Mouse (Mus musculus) c-Kit-positive CD71-negative TER-119-negative erythroid progenitor cells, embryonic 14.5 days (primary cell): ENCODE data around the gene Slc24a5.

Source experiments
- DNase-seq: peaks from one replicate; pipeline ENCODE4 v3.0.0-alpha.2; 2013; ENCODE audit warnings: low read depth

The Slc24a5 gene

DNA sequence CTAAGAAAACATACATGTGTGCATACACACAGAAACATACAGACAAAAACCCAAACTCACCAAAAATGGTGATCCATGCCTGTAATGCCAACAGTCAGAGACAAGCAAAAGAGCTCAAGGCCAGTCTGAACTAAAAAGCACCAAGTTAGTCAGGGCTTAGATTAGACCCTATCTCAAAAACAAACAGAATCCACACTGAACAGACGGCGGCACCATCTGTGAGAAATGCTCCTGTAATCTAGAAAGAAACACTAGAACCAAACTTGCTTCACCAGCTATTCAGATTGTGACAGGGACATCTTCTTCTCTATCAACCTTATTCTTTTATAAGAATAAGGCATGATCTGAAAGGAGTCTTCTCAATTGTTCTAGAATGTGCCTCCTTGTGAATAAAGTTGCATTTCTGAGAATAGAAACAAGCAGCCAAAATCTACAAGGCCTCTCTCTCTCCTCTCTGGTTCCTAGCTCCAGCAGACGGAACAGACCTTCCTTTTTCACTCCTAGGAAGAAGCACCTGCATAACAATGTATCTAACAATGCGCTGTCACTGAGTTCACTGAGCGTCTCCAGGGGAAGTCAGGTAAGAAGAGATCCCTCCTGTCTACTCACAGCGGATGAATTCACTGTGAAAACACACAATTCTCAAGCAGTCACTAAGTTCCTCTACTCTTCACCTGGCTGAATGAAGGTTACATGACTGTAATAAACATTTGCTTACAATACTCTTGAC, 51.6 kb downstream of the Slc24a5 start:
- DNase-seq = no peak

DNA sequence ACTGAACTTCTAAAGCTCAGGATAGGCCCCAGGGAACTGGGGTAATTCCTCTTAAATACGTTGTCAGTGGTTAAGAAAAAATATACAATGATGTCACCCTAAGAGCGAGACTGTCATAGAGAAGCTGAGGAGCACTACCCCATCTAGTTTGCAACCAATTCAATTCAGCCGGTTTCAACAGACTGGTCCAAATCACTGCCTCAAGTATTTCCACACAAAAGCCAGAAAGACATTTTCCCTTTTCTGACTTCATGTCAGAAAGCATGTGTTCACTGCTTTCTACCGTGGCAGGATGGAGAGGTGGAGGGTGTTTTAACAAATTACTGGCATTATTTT, 54.3 kb downstream of the Slc24a5 start:
- DNase-seq = no peak

DNA sequence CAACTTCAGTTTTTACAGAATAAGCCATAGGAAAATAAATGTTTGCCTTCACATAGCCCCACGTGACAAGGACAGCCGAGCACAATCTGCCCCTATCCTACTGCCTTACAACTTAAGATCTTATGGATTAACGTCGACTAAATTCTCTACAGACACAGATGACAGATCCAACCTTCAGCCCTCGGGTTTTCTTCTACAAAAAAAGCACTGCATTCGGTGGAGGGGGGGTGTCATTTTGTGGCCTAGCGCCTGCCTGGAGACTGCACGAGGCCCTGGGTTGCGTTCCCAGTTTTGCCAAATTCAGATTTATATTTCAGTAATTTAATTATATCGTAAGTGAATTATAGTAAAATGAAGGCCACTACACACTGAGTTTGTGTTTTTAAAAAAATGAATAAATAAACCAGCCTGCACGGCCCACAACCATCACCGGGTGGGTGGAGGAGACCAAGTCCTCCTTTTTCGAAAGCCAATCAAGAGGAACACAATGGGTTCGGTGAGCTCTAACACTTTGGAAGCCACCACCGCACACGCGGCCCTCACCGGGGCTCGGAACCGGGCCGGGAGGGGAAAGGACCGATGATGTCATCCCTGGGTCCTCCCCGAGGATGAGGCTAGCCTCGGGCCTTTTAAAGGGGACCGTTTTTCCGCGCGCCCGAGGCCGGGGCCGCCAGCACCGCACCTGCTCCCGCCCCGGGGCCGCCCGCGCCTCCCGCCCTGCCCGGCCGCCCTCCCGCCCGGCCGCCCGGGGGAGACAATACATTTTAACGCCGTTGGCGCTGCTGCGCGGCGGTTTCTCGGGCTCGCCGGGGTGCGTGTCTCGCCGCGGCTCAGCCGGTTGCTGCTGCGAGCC, 54.9 kb downstream of the Slc24a5 start:
- DNase-seq = no peak

DNA sequence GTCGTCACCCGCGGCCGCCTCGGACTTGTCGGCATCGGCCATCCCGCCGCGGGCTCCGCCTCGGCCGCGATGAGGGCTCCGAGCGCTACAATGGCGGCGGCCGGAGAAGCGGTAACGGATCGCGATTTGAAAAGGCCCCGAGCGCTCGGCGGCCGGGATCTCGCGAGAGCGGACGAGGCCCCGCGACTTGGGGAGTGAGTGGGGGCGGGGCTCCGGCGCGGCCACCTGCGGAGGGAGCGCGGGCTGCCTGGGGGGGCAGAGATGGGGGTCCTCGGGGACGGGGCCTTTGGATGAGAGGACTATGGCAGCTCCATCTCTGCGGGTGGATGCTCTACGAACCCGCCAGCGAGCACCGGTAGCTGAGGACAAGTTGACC, 55.5 kb downstream of the Slc24a5 start, which contains the start of gene Myef2:
TSS of gene Myef2 (minus strand) at position 185 of the 376 bp plus-strand sequence.
- DNase-seq = peak; percentile 63

DNA sequence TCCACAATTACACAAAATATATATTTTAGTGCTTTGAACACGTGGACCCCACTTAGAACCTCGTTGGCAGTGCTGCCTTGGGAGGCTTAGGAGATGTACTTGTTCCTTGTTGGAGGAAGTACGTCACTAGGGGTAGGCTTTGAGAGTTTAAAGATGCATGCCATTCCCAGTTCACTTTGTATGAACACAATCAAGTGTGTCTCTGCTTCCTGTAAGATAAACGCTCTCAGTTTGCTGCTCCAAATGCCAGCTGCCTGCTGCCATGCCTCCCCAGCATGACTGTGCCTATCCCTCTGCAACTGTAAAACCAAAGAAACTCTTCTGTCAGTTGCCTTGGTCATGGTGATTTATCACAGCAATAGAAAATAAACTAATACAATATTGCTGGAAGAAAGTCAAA, 57.9 kb downstream of the Slc24a5 start:
- DNase-seq = no peak

DNA sequence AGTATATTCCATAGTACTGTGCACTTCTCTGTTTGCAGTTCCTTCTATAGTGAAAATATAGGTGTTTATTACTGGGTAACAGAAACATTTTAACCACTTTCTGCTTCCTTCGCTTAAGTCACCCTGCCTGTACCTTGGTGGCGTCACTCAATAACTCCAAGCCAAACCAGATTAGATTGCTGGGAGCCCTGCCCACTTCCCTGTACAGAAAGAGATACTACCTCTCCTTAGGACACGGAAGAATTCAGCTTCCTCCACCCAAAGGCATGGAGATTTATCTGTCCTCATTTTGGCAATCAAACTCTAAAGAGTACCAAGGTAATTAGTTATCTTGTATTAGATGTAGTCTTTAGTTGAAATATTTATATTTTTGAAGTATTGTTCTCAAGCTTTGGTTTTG, 58.9 kb downstream of the Slc24a5 start:
- no peak for DNase-seq

DNA sequence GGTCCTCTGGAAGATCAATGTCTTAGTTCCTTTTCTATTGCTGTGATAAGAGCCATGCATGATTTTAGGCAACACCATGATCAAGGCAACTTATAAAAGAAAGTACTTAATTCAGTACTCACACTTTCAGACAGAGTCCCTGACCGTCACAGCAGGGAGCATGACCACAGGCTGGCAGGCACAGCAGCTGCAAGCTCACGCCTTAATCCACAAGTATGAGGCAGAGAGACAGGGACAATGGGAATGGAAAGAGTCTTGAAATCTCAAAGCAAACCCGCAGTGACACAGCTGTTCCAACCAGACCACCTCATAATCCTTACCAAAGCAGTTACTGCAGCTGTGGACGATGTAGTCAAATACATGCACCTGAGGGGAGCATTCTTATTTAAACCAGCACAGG, 66.2 kb downstream of the Slc24a5 start:
- DNase-seq = no peak

DNA sequence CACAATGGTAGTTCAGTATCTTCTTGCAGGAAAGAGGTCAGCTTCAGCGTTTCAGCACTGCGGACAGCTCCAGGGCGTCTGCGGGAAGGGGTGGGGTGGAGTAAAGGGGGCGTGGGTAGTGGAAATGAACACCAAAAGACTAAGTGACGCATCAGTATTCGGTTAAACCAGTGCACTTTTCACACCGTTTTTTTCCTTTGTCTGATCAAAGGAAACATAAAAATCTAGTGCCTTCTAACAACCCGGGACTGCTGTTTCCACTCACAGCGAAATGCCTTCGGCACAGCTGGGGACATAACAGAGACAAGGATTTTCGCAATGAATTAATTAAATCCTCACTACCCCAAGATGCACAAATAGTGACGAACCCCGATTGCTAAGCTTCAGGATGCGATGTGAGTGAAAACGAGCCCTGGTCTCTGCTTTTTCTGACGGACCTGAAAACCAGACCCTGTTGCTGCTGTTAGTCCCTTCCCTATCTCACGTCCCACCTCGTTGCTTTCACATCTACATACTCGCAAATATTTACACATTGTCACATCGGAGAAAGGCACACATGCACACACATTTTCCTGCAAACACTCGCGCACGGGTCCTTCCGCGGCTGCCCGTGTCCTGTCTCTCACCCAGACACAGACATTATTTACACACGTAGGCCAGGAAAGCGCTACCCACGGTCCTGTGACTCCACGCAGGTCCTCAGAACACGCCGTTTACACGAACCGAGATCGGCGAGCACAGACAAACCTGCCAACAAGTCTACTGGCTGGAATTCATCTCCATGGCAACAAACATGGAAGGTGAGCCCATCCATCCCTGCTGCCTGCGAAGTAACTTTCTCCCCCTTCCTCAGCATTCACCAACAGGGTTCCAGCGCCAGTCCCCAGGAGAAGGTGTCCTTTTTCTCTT, 68.2 kb downstream of the Slc24a5 start, which contains the start of gene Ctxn2:
TSS of gene Ctxn2 (plus strand) at position 790 of the 909 bp plus-strand sequence.
- peak; percentile 84 for DNase-seq

DNA sequence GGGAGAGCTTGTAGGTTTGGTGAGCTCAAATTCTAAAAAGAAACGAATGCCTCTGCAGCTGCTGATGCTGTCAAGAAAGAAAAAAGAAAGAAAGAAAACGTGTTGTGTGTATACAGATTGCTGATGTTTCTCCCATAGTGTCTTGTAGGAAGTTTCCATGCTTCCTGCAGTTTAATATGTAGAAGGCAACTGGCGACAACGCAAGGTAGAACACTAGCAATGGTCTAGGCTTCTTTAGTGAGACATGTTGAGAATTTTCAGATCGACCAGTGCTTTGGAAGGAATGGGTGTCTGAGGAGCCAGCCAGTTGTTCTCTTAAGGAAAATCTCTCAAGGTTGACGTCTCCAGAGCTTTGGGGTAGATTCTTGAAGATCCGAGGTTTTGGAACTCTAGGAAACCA, 68.9 kb downstream of the Slc24a5 start:
- DNase-seq = no peak
